Mouse (Mus musculus) heart, postnatal 0 days (tissue): ENCODE measurements at regions not wholly inside any gene's neighbourhood (a gene's known extent, or its start where the extent isn't known, plus 50 kb on each side); places are given as distances from the start of the nearest gene placed in this dataset.

ENCODE experiments used
- ATAC-seq: fragments of 200-750 bp; cut with Nextera tagmentation; 2 replicates; pipeline ENCODE4 v1.8.0; 2017; ENCODE audit warnings: low read depth, moderate number of reproducible peaks, moderate library complexity; ENCODE audit not compliant: insufficient read depth
- DNase-seq: peaks from one replicate; pipeline ENCODE4 v3.0.0-alpha.2; 2016; ENCODE audit warnings: low spot score
- H3K27ac ChIP-seq: fragments of 300-500 bp; sonication (generic); 2 replicates; pipeline ENCODE4 v1.5.1; 2014; ENCODE audit warnings: low read depth, mild to moderate bottlenecking
- H3K27me3 ChIP-seq: fragments of 300-500 bp; sonication (generic); 2 replicates; pipeline ENCODE4 v1.6.1; 2014; ENCODE audit warnings: low read length, mixed read lengths; ENCODE audit not compliant: control insufficient read depth, insufficient read depth
- H3K36me3 ChIP-seq: fragments of 300-500 bp; sonication (generic); replicated peaks from 2 replicates; pipeline ENCODE4 v1.6.1; 2014; ENCODE audit warnings: low read length, mixed read lengths; ENCODE audit not compliant: control insufficient read depth, insufficient read depth
- H3K4me1 ChIP-seq: fragments of 300-500 bp; sonication (generic); 2 replicates; pipeline ENCODE4 v1.6.1; 2014; ENCODE audit warnings: antibody characterized with exemption; ENCODE audit not compliant: control insufficient read depth, insufficient read depth
- H3K4me2 ChIP-seq: fragments of 300-500 bp; sonication (generic); 2 replicates; pipeline ENCODE4 v1.6.1; 2014; ENCODE audit warnings: low read depth, mild to moderate bottlenecking, low read length, moderate library complexity
- H3K4me3 ChIP-seq: fragments of 300-500 bp; sonication (generic); 2 replicates; pipeline ENCODE4 v1.5.1; 2014; ENCODE audit warnings: low read depth, low read length
- H3K9ac ChIP-seq: fragments of 300-500 bp; sonication (generic); replicated peaks from 2 replicates; pipeline ENCODE4 v1.6.1; 2014; ENCODE audit warnings: low read depth, low read length, mixed read lengths
- H3K9me3 ChIP-seq: fragments of 300-500 bp; sonication (generic); replicated peaks from 2 replicates; pipeline ENCODE4 v1.6.1; 2016; ENCODE audit warnings: low read length; ENCODE audit not compliant: control insufficient read depth
- CTCF ChIP-seq: IDR thresholded peaks from 2 replicates; pipeline ENCODE4 v1.5.1; 2016; ENCODE audit warnings: antibody characterized with exemption, control low read depth, low read depth
- EP300 ChIP-seq: IDR thresholded peaks from 2 replicates; pipeline ENCODE4 v1.6.1; 2016; ENCODE audit warnings: antibody characterized with exemption, low read depth
- WGBS: fragments of 180-500 bp; shearing (Covaris S2); extraction: QIAGEN DNeasy Blood & Tissue Kit; methylation state at CpG from one replicate; pipeline ENCODE4 v1.1.7; 2014; 5-methylcytosine and 5-hydroxymethylcytosine counted together

- ATAC-seq (no peak), DNase-seq (no peak)
- Histone ChIP-seq H3K27me3 (no peaks in the 10 kb centered on the region), H3K4me1 (no peaks in the 10 kb centered on the region), H3K4me2 (no peak overlapping the region), H3K27ac (no peak overlapping the region), H3K36me3 (no peaks in the 10 kb centered on the region), H3K4me3 (no peak overlapping the region), H3K9ac (no peak overlapping the region), H3K9me3 (no peaks in the 10 kb centered on the region)
- no peak for TF ChIP-seq EP300
- 60% methylated on average over 8 of the region's 8 CpGs for WGBS
These were observed 80.9 kb upstream of the Nudt7 start for GRCm38 (mm10) chr8:114052426-114052825.

GRCm38 (mm10) chr8:114063566-114063965, 69.8 kb upstream of the Nudt7 start:
- no peaks in the 10 kb centered on the region for H3K27me3 ChIP-seq
- peak; percentile 17; the same call in 1 of the 2 replicates for TF ChIP-seq CTCF
- TF ChIP-seq EP300, result no peak
- no peaks in the 10 kb centered on the region for H3K36me3 ChIP-seq
- no peak overlapping the region for H3K27ac ChIP-seq
- H3K4me1 ChIP-seq, result no peaks in the 10 kb centered on the region
- H3K4me3 ChIP-seq, result no peak overlapping the region
- H3K4me2 ChIP-seq, result no peak overlapping the region
- ATAC-seq (no peak), DNase-seq (no peak)
- H3K9me3 ChIP-seq, result no peaks in the 10 kb centered on the region
- H3K9ac ChIP-seq, result no peak overlapping the region

- Histone ChIP-seq H3K4me2 (peak overlapping the region; percentile 23; the same call in 1 of the 2 replicates), H3K9me3 (no peaks in the 10 kb centered on the region), H3K36me3 (no peaks in the 10 kb centered on the region), H3K4me1 (no peaks in the 10 kb centered on the region), H3K4me3 (no peak overlapping the region), H3K9ac (no peak overlapping the region), H3K27me3 (0 out of 2 replicates have a peak, but pooled peaks cover 3% of the 10 kb centered on the region), H3K27ac (no peak overlapping the region)
- TF ChIP-seq CTCF (no peak), EP300 (no peak)
- WGBS, result 31% methylated on average over 8 of the region's 8 CpGs
- DNase-seq, result peak; percentile 13
- ATAC-seq, result peak; percentile 41; the same call in 1 of the 2 replicates
These were observed 61.0 kb upstream of the Nudt7 start for GRCm38 (mm10) chr8:114072330-114072729.

- no peaks in the 10 kb centered on the region for H3K9me3 ChIP-seq
- H3K4me2 ChIP-seq, result no peak overlapping the region
- H3K4me1 ChIP-seq, result no peaks in the 10 kb centered on the region
- H3K27ac ChIP-seq, result no peak overlapping the region
- WGBS, result 86% methylated on average over 2 of the region's 2 CpGs
- TF ChIP-seq CTCF, result peak; percentile 29
- no peak for TF ChIP-seq EP300
- no peaks in the 10 kb centered on the region for H3K36me3 ChIP-seq
- ATAC-seq (no peak), DNase-seq (no peak)
- 0 out of 2 replicates have a peak, but pooled peaks cover 3% of the 10 kb centered on the region for H3K27me3 ChIP-seq
- H3K4me3 ChIP-seq, result no peak overlapping the region
- H3K9ac ChIP-seq, result no peak overlapping the region
These were observed 59.2 kb upstream of the Nudt7 start for GRCm38 (mm10) chr8:114074122-114074521.

- no peak overlapping the region for H3K4me3 ChIP-seq
- TF ChIP-seq EP300, result no peak
- no peak for TF ChIP-seq CTCF
- no peaks in the 10 kb centered on the region for H3K36me3 ChIP-seq
- no peaks in the 10 kb centered on the region for H3K9me3 ChIP-seq
- DNase-seq (no peak), ATAC-seq (no peak)
- WGBS, result 83% methylated on average over 5 of the region's 5 CpGs
- H3K9ac ChIP-seq, result no peak overlapping the region
- no peaks in the 10 kb centered on the region for H3K4me1 ChIP-seq
- H3K4me2 ChIP-seq, result no peak overlapping the region
- H3K27me3 ChIP-seq, result 0 out of 2 replicates have a peak, but pooled peaks cover 3% of the 10 kb centered on the region
- no peak overlapping the region for H3K27ac ChIP-seq
These were observed 56.7 kb upstream of the Nudt7 start for GRCm38 (mm10) chr8:114076701-114077100.

GRCm38 (mm10) chr8:114081049-114081756, 52.2 kb upstream of the Nudt7 start:
- no peaks in the 10 kb centered on the region for H3K9me3 ChIP-seq
- ATAC-seq, result peak; percentile 39; the same call in 1 of the 2 replicates
- no peaks in the 10 kb centered on the region for H3K4me1 ChIP-seq
- no peak overlapping the region for H3K4me3 ChIP-seq
- no peaks in the 10 kb centered on the region for H3K36me3 ChIP-seq
- no peak overlapping the region for H3K4me2 ChIP-seq
- no peak overlapping the region for H3K27ac ChIP-seq
- TF ChIP-seq EP300, result no peak
- peak; percentile 88 for TF ChIP-seq CTCF
- H3K27me3 ChIP-seq, result no peaks in the 10 kb centered on the region
- WGBS, result 14% methylated on average over 10 of the region's 10 CpGs
- DNase-seq, result peak; percentile 30
- H3K9ac ChIP-seq, result no peak overlapping the region
